Mouse (Mus musculus) fat pad, adult 2 months (tissue): ENCODE results near the gene Rab34.

Experiments
- DNase-seq: peaks from one replicate; pipeline ENCODE4 v3.0.0-alpha.2; 2011; ENCODE audit warnings: low read depth, low spot score; ENCODE audit errors: extremely low read depth

The Rab34 gene

DNA sequence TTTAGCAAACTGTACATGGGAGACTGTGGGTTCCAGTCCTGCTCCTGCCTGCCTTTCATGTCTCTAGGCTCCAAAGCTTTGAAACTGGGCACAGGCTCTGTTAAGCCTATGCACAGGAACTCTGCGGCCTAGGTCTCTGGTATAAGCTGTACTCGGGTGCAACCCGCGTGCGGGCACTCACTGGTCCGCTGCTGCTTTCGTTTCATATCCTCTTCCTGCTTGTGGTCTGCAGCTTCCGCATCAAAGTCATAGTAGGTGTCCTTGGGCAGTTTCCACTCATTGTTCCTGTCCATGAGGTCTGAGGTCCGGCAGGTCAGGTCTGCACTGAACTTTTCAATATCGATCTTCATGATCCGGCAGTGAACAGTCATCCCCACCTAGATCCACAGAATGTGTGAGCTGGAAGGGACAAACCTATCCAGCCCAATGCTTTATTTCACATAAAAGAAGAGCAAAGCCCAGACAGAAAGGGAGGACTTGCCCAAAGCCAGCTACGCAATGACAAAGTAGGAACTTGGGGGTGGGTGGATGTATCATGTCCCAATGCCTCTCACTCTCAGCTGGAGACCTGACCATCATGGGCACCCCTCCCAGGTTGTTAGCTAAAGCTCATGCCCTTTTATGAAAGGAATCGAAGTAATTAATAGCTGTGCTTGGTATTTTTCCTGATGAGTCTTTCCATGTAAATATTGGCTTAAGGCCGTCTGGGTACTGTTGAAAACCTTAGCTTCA, 25.0 kb downstream of the Rab34 start:
- DNase-seq: no peak

DNA sequence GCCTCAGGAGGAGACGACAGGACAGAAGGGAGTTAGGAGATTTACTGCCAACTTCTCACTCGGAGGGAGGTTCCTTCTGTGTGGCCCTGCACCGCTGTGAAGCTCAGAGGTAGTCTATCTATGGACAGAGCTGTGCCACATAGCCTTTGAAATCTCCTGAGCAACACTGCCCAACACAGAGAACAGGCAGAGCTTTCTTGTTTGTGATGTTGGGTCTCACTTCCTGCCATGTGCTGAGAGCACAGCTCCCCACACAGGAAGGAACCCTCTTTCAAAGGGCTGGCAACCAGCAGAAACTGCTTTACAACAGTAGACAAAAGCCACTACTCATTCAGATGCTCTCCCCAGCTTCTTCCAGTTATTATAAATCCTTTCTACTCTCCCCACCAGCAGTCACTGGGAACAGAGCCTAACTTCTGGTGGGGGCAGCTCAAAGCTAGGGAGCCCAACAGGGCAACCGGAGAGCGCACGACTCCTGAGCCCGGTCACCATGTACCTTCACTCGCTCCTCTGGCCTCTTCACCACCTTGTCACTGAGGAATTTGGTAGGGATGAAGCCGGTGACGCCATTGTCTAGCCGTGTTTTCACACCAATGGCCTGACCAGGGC, 27.6 kb downstream of the Rab34 start:
- no peak for DNase-seq

DNA sequence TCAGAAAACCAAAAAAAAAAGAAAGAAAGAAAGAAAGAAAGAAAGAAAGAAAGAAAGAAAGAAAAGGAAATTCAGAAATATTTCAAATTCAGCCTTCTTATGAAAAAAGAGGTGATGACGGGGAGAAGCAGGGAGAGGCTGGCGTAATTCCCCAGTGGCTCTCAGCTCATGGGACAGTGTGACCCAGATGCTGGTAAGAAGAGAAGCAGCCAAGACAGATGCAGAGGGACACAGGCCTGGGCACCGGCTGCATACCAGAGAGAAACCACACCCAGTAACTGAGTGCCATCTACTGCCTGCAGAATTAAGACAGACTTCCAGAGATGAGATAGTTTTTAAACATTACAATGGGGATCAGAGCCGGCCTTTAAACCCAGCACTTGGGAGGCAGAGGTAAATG, 35.4 kb downstream of the Rab34 start:
- no peak for DNase-seq

DNA sequence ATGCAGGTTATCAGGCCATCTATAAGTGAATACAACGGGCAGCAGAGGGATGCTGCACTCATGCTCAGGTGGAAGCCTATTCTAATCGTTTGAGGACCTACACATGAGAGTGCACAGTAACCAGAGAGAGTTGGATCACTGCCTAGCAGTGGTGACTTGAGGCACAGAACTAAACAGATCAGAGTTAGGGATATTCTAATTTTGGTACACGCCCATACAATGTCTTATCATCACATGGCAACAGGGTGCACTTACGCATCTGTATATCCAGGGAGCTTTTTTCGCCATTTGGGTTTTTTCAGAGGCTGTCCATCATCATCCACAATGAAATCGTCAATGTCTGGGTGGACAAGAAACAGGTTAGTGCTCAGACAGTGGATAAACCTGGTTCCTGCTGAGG, 43.3 kb downstream of the Rab34 start:
- no peak for DNase-seq

DNA sequence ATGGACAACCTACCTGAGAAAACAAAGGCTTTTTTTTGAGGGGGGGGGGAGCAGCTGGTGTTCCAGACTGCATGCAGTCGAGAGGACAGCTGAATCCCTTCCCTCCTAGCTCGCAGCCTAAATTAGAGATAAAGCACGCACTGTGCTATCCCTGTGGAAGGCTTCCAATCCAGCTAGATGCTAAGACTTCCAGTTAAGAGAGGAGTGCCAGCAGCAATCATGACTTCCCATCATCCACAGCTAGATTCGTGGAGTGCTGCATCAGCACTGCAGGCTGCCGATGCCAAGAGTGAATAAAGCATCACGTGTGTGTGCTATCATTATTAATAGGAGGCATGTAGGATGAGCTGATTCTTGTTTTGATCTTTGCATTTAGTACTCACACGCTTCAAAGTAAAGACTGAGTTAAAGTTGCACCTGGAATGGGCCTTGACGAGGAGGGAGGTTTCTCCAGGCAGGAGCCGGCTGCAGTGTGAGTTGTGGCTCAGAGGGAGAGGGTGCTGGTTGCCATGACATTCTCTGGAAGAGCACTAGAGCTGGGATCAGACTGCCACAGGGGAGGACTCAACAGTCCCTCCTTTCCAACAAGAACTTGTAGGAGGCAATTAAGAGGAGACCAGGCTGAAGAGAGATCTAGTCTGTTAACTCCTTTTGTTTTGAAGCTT, 52.1 kb downstream of the Rab34 start:
- DNase-seq: no peak
